Mouse (Mus musculus): Measurements from ENCODE around the gene Nr1d2.
"Not testable (repeated sequence)": the region's sequence is repeated elsewhere in the genome, so short reads cannot be mapped to it uniquely, and the experiment has no call there.

Gene Nr1d2

GRCm38 (mm10) chr14:18231866-18232265 lies 7.1 kb downstream of the Nr1d2 start:
- DNase-seq, result not testable (repeated sequence)

- not testable (repeated sequence) for DNase-seq
These were observed 9.2 kb downstream of the Nr1d2 start for GRCm38 (mm10) chr14:18229751-18230150.

- not testable (repeated sequence) for DNase-seq
These were observed 12.7 kb downstream of the Nr1d2 start for GRCm38 (mm10) chr14:18226181-18226580.

GRCm38 (mm10) chr14:18225431-18225830 lies 13.5 kb downstream of the Nr1d2 start:
- not testable (repeated sequence) for DNase-seq

GRCm38 (mm10) chr14:18221977-18222376 lies 16.9 kb downstream of the Nr1d2 start:
- no peak for DNase-seq

GRCm38 (mm10) chr14:18217158-18217557 lies 21.8 kb downstream of the Nr1d2 start:
- DNase-seq, result no peak

GRCm38 (mm10) chr14:18216428-18216827 lies 22.5 kb downstream of the Nr1d2 start:
- DNase-seq, result no peak

GRCm38 (mm10) chr14:18210795-18211194 lies 28.1 kb downstream of the Nr1d2 start:
- peak; percentile 14 for DNase-seq

- DNase-seq, result not testable (repeated sequence)
These were observed 34.6 kb downstream of the Nr1d2 start for GRCm38 (mm10) chr14:18204315-18204714.

GRCm38 (mm10) chr14:18201413-18201812 lies 37.5 kb downstream of the Nr1d2 start:
- no peak for DNase-seq

GRCm38 (mm10) chr14:18186883-18187417 lies 52.0 kb downstream of the Nr1d2 start:
- DNase-seq, result peak; percentile 63

- DNase-seq, result not testable (repeated sequence)
These were observed 61.4 kb downstream of the Nr1d2 start for GRCm38 (mm10) chr14:18177531-18177930.

GRCm38 (mm10) chr14:18167597-18167996 lies 71.3 kb downstream of the Nr1d2 start:
- DNase-seq, result no peak

GRCm38 (mm10) chr14:18167041-18167440 lies 71.9 kb downstream of the Nr1d2 start:
- DNase-seq, result peak; percentile 71
